Mouse (Mus musculus) testis, postnatal 14 days (tissue): ENCODE measurements at regions not wholly inside any gene's neighbourhood (a gene's known extent, or its start where the extent isn't known, plus 50 kb on each side); places are given as distances from the start of the nearest gene placed in this dataset.

Experiments
- DNase-seq: peaks from one replicate; pipeline ENCODE4 v3.0.0; 2021; ENCODE audit warnings: low spot score

GRCm38 (mm10) chr15:87091048-87091777 is 452.9 kb upstream of the Fam19a5 start:
- no peak for DNase-seq

- no peak for DNase-seq
These were observed 446.9 kb upstream of the Fam19a5 start for GRCm38 (mm10) chr15:87097206-87097605.

GRCm38 (mm10) chr15:87101146-87101545 is 443.0 kb upstream of the Fam19a5 start:
- no peak for DNase-seq

- no peak for DNase-seq
These were observed 441.9 kb upstream of the Fam19a5 start for GRCm38 (mm10) chr15:87102211-87102610.

GRCm38 (mm10) chr15:87105951-87106350 is 438.1 kb upstream of the Fam19a5 start:
- no peak for DNase-seq

- DNase-seq, result no peak
These were observed 436.4 kb upstream of the Fam19a5 start for GRCm38 (mm10) chr15:87107701-87108100.

GRCm38 (mm10) chr15:87108411-87108810 is 435.7 kb upstream of the Fam19a5 start:
- DNase-seq, result no peak

- no peak for DNase-seq
These were observed 421.4 kb upstream of the Fam19a5 start for GRCm38 (mm10) chr15:87122656-87123055.

- no peak for DNase-seq
These were observed 418.5 kb upstream of the Fam19a5 start for GRCm38 (mm10) chr15:87125427-87126148.

- no peak for DNase-seq
These were observed 405.2 kb upstream of the Fam19a5 start for GRCm38 (mm10) chr15:87138870-87139269.

GRCm38 (mm10) chr15:87169136-87169535 is 375.0 kb upstream of the Fam19a5 start:
- DNase-seq, result no peak

- DNase-seq, result no peak
These were observed 373.2 kb upstream of the Fam19a5 start for GRCm38 (mm10) chr15:87170890-87171289.

GRCm38 (mm10) chr15:87173096-87173495 is 371.0 kb upstream of the Fam19a5 start:
- DNase-seq, result no peak

- DNase-seq, result no peak
These were observed 365.5 kb upstream of the Fam19a5 start for GRCm38 (mm10) chr15:87178646-87179045.

GRCm38 (mm10) chr15:87180836-87181235 is 363.3 kb upstream of the Fam19a5 start:
- no peak for DNase-seq

- DNase-seq, result no peak
These were observed 359.9 kb upstream of the Fam19a5 start for GRCm38 (mm10) chr15:87184248-87184647.

- no peak for DNase-seq
These were observed 355.2 kb upstream of the Fam19a5 start for GRCm38 (mm10) chr15:87188816-87189455.

- peak; percentile 15 for DNase-seq
These were observed 352.2 kb upstream of the Fam19a5 start for GRCm38 (mm10) chr15:87191901-87192300.

- no peak for DNase-seq
These were observed 347.7 kb upstream of the Fam19a5 start for GRCm38 (mm10) chr15:87196306-87196893.

GRCm38 (mm10) chr15:87199641-87200040 is 344.5 kb upstream of the Fam19a5 start:
- no peak for DNase-seq

- peak; percentile 21 for DNase-seq
These were observed 343.6 kb upstream of the Fam19a5 start for GRCm38 (mm10) chr15:87200282-87201048.

GRCm38 (mm10) chr15:87201055-87201454 is 343.0 kb upstream of the Fam19a5 start:
- no peak for DNase-seq
